22 mouse cellular contexts compared by ENCODE assay signal in the genomic region with DNA sequence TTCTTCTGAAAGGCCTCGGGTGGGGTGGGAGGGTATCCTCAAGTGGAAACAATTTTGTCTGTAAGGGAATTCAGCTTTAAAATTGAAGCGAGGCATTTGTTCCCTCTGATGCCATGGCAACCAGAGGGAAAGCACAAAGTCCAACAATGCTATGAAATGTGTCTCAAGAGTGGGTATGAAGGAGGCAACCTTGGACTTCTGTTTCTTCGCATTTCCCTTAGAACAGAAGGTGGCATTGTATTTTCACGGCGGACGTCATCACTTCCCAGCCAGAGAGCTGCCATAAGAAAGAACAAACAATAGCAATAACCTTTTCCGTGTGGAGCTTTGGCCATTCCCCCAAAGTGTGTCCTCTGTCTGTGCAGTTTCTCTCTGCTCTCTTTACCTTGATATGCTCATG. TPM values are rescaled to one million over a fixed set of nuclear protein-coding genes. Genes with fewer than 3 reads are reported as not detected.
"Had no signal": no experiment of that assay in that cellular context is flagged by ENCODE, and none has a peak within 500 bp of the region (broad histone marks: within the 10 kb centered on the region; RNA-seq: fewer than 3 reads in every experiment).

No protein-coding gene starts in this region.

- H3K9ac ChIP-seq: limb, embryonic 13.5 days; liver, embryonic 14.5 days; midbrain, embryonic 13.5 days; neural tube, embryonic 12.5 days; stomach, embryonic 15.5 days had no signal

- H3K27ac ChIP-seq: kidney, postnatal 0 days; limb, embryonic 13.5 days; liver, embryonic 14.5 days; midbrain, embryonic 13.5 days; neural tube, embryonic 12.5 days; stomach, embryonic 15.5 days had no signal

- H3K36me3 ChIP-seq: limb, embryonic 13.5 days; midbrain, embryonic 13.5 days; neural tube, embryonic 12.5 days; stomach, embryonic 15.5 days had no signal

- ATAC-seq: midbrain, embryonic 13.5 days had no signal

- H3K4me3 ChIP-seq: limb, embryonic 13.5 days; midbrain, embryonic 13.5 days; myocyte; neural tube, embryonic 12.5 days; stomach, embryonic 15.5 days had no signal

- H3K4me1 ChIP-seq: limb, embryonic 13.5 days; midbrain, embryonic 13.5 days; neural tube, embryonic 12.5 days; stomach, embryonic 15.5 days had no signal

- H3K9me3 ChIP-seq: limb, embryonic 13.5 days; neural tube, embryonic 12.5 days; stomach, embryonic 15.5 days had no signal

- H3K27me3 ChIP-seq: limb, embryonic 13.5 days; midbrain, embryonic 13.5 days; neural tube, embryonic 12.5 days; stomach, embryonic 15.5 days had no signal

- H3K4me2 ChIP-seq: limb, embryonic 13.5 days; midbrain, embryonic 13.5 days; neural tube, embryonic 12.5 days; stomach, embryonic 15.5 days had no signal

- DNase-seq: kidney, adult 9 months; kidney, postnatal 36 days; layer of hippocampus, adult 9-11 months; left cerebral cortex, postnatal 4 days; lung, adult 18-20 months; retina, postnatal 1 day; right cerebral cortex, postnatal 4 days; thymus, postnatal 4 days had no signal

RNA-seq across cellular contexts. Expression of a gene that starts 53.1 kb away (rescaled TPM):
- total RNA-seq: megakaryocyte-erythroid progenitor cell, adult 5-6 weeks; neutrophil, adult 5-6 weeks had no signal

RNA-seq across cellular contexts. Expression of a gene that starts 53.8 kb away (rescaled TPM):
- total RNA-seq: layer of hippocampus, adult 18-20 months; left cerebral cortex, adult 18-20 months; left cerebral cortex, postnatal 10 days; left cerebral cortex, postnatal 4 days; megakaryocyte-erythroid progenitor cell, adult 5-6 weeks; neutrophil, adult 5-6 weeks had no signal
- polyA plus RNA-seq: kidney, postnatal 0 days; limb, embryonic 13.5 days; liver, adult 2 months; liver, embryonic 14.5 days; midbrain, embryonic 13.5 days; myocyte; neural tube, embryonic 12.5 days; spleen, adult 2 months; stomach, embryonic 15.5 days had no signal
